ENCODE assay signal across 9 mouse cellular contexts in the genomic region with DNA sequence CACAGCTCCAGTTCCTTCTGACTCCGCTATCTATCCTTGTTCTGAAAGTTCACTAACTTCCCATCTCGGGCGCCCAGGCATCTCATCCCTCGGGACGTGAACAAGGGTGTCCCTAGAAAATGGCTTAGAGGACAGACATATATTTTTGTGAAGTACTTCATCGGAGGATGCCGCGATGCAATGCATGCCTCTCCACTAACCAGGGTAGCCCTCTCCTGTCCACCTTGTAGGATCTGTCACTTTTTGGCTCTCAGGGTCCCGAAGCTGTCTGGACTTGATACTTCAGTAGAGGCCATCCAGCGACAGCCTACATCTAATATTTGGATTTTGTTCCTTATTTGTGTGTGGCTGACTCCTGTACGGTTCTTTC. TPM values are rescaled to one million over a fixed set of nuclear protein-coding genes. Genes with fewer than 3 reads are reported as not detected.
A peak's percentile ranks its signal among the peaks of the same experiment; 100 is the strongest.
DNase-seq lines count a peak whose midpoint lies in the region; ATAC-seq and TF ChIP-seq lines count a peak whose summit lies in the region.
"Had no signal": no experiment of that assay in that cellular context is flagged by ENCODE, and none has a peak within 500 bp of the region (broad histone marks: within the 10 kb centered on the region; RNA-seq: fewer than 3 reads in every experiment).

No protein-coding gene starts in this region.

- no peak for TF ChIP-seq POLR2A in heart, adult 2 months (IDR thresholded peaks at IDR 0.05; ENCODE audit: insufficient read depth, low read depth, low read length)
- TF ChIP-seq POLR2A in testis, adult 2 months (IDR thresholded peaks at IDR 0.05; ENCODE audit: control insufficient read depth, low read depth, low read length): no peak

- no peak for DNase-seq in heart, adult 2 months
- DNase-seq in heart, adult 11 months: no peak
- no peak for DNase-seq in testis, postnatal 14 days (ENCODE audit: low spot score)
- DNase-seq in spleen, postnatal 10 days (ENCODE audit: low spot score in 2 of 2): no peak
- DNase-seq in spleen, adult 12 weeks (ENCODE audit: low spot score): no peak
- no peak for DNase-seq in urinary bladder, postnatal 25 days (ENCODE audit: low spot score)

- no peaks in the 10 kb centered on the region for H3K79me2 ChIP-seq in heart, adult 2 months (replicated peaks; ENCODE audit: control insufficient read depth, insufficient read depth, low read length)

- peak overlapping the region; percentile 14; the same call in 1 of the 2 replicates for H3K4me3 ChIP-seq in heart, adult 2 months
- H3K4me3 ChIP-seq in testis, adult 2 months (ENCODE audit: control insufficient read depth, low read depth, low read length): peak overlapping the region; percentile 54
- H3K4me3 ChIP-seq in liver, embryonic 15.5 days (replicated peaks): no peak overlapping the region

- H3K9me3 ChIP-seq in liver, embryonic 15.5 days (replicated peaks): no peaks in the 10 kb centered on the region

- H3K36me3 ChIP-seq in heart, adult 2 months (ENCODE audit: control insufficient read depth, insufficient read depth, low read length): no peaks in the 10 kb centered on the region
- no peaks in the 10 kb centered on the region for H3K36me3 ChIP-seq in testis, adult 2 months (ENCODE audit: control insufficient read depth, insufficient read depth, low read length)
- H3K36me3 ChIP-seq in liver, embryonic 15.5 days (replicated peaks): no peaks in the 10 kb centered on the region

- no peak for ATAC-seq in liver, embryonic 15.5 days (ENCODE audit: insufficient read depth)

- H3K4me2 ChIP-seq in liver, embryonic 15.5 days: peak overlapping the region; percentile 46

- 15% methylated on average over 11 of the region's 11 CpGs for WGBS in heart, adult 2 months
- WGBS in liver, embryonic 15.5 days (ENCODE audit: insufficient replicate concordance): 12% methylated on average over 11 of the region's 11 CpGs

- peaks cover 6% of the 10 kb centered on the region for H3K27me3 ChIP-seq in heart, adult 2 months (ENCODE audit: control insufficient read depth, insufficient read depth, low read length)
- H3K27me3 ChIP-seq in testis, adult 2 months (ENCODE audit: control insufficient read depth, insufficient read depth, low read length): peaks cover 2% of the 10 kb centered on the region; the same call in 1 of the 2 replicates
- peaks cover 34% of the 10 kb centered on the region for H3K27me3 ChIP-seq in liver, embryonic 15.5 days

- intact Hi-C loops in heart, adult 2 months (cut with DNase I): no loop called here

- no peak for TF ChIP-seq EP300 in heart, adult 2 months (IDR thresholded peaks at IDR 0.05; ENCODE audit: insufficient read depth, low read depth, low read length)

- TF ChIP-seq CTCF in heart, adult 2 months (IDR thresholded peaks at IDR 0.05): no peak
- TF ChIP-seq CTCF in testis, adult 2 months (IDR thresholded peaks at IDR 0.05; ENCODE audit: control insufficient read depth, insufficient read depth, insufficient replicate concordance, low read depth, low read length): no peak

- H3K4me1 ChIP-seq in heart, adult 2 months (ENCODE audit: control insufficient read depth, insufficient read depth, low read length): no peaks in the 10 kb centered on the region
- H3K4me1 ChIP-seq in testis, adult 2 months (ENCODE audit: control insufficient read depth, insufficient read depth, low read length): peaks cover 7% of the 10 kb centered on the region
- H3K4me1 ChIP-seq in liver, embryonic 15.5 days (replicated peaks): no peaks in the 10 kb centered on the region

- H3K9ac ChIP-seq in heart, adult 2 months (ENCODE audit: low read depth, low read length): no peak overlapping the region
- no peak overlapping the region for H3K9ac ChIP-seq in liver, embryonic 15.5 days

- H3K27ac ChIP-seq in heart, adult 2 months: no peak overlapping the region
- H3K27ac ChIP-seq in testis, adult 2 months (ENCODE audit: control insufficient read depth, insufficient read depth, low read depth, low read length): no peak overlapping the region
- H3K27ac ChIP-seq in liver, embryonic 15.5 days (replicated peaks): no peak overlapping the region

RNA-seq across cellular contexts. Expression of a gene that starts 0.5 kb away (rescaled TPM):
- total RNA-seq in heart, adult 2 months (2021): under 1 TPM in 1 of 2 experiments, not detected in 1; 0.11 TPM
- polyA plus RNA-seq in heart, adult 2 months (2012; rRNA removed): 0.08 TPM in 1 of 2 replicates, not detected in the other
- 0.05 TPM in 1 of 2 replicates, not detected in the other for polyA plus RNA-seq in testis, adult 2 months (2012; rRNA removed)
- not detected in 2 replicates for polyA plus RNA-seq in liver, embryonic 15.5 days (2015; fragmentation: Nextera tagmentation; extraction: Ambion mirVana)
- polyA plus RNA-seq: C2C12 had no signal
